Mouse (Mus musculus) gastrocnemius, adult 2 months (tissue): ENCODE measurements at regions not wholly inside any gene's neighbourhood (a gene's known extent, or its start where the extent isn't known, plus 50 kb on each side); places are given as distances from the start of the nearest gene placed in this dataset.

Experiments used
- DNase-seq: peaks from one replicate; pipeline ENCODE4 v3.0.0; 2022
- H3K27ac ChIP-seq: fragments of 200-600 bp; 2 replicates; pipeline ENCODE4 v1.8.1; 2022; ENCODE audit warnings: mild to moderate bottlenecking
- H3K4me3 ChIP-seq: fragments of 200-600 bp; 2 replicates; pipeline ENCODE4 v1.8.1; 2022; ENCODE audit warnings: mild to moderate bottlenecking, moderate library complexity
- CTCF ChIP-seq: fragments of 200-600 bp; IDR thresholded peaks from 2 replicates; pipeline ENCODE4 v1.8.1; 2022; ENCODE audit warnings: antibody characterized with exemption, mild to moderate bottlenecking, moderate library complexity
- intact Hi-C: fragments of 180-260 bp; cut with DNase I; formaldehyde crosslinking; loops from one replicate; pipeline ENCODE4 v1.15.1; 2025

GRCm38 (mm10) chr1:125488915-125489730 lies 53.6 kb upstream of the Actr3 start:
- DNase-seq, result no peak
- no peak for TF ChIP-seq CTCF
- Histone ChIP-seq H3K27ac (no peak overlapping the region), H3K4me3 (no peak overlapping the region)
- intact Hi-C loops, result no loop called here

- TF ChIP-seq CTCF, result no peak
- Histone ChIP-seq H3K27ac (no peak overlapping the region), H3K4me3 (no peak overlapping the region)
- intact Hi-C loops, result no loop called here
- no peak for DNase-seq
Measured at GRCm38 (mm10) chr1:125491014-125491413, 55.5 kb upstream of the Actr3 start.

GRCm38 (mm10) chr1:125494598-125494997 lies 59.1 kb upstream of the Actr3 start:
- TF ChIP-seq CTCF, result no peak
- intact Hi-C loops, result no loop called here
- H3K4me3 ChIP-seq, result no peak overlapping the region
- H3K27ac ChIP-seq, result no peak overlapping the region
- DNase-seq, result no peak

GRCm38 (mm10) chr1:125495320-125496083 lies 60.0 kb upstream of the Actr3 start:
- Histone ChIP-seq H3K27ac (no peak overlapping the region), H3K4me3 (no peak overlapping the region)
- TF ChIP-seq CTCF, result no peak
- no peak for DNase-seq
- intact Hi-C loops, result no loop called here

- TF ChIP-seq CTCF, result no peak
- intact Hi-C loops, result no loop called here
- Histone ChIP-seq H3K4me3 (no peak overlapping the region), H3K27ac (no peak overlapping the region)
- no peak for DNase-seq
Measured at GRCm38 (mm10) chr1:125497006-125497405, 61.5 kb upstream of the Actr3 start.

- no peak for TF ChIP-seq CTCF
- intact Hi-C loops, result no loop called here
- Histone ChIP-seq H3K27ac (no peak overlapping the region), H3K4me3 (no peak overlapping the region)
- DNase-seq, result no peak
Measured at GRCm38 (mm10) chr1:125501964-125502517, 58.4 kb upstream of the Slc35f5 start.

- H3K27ac ChIP-seq, result no peak overlapping the region
- no peak for TF ChIP-seq CTCF
- DNase-seq, result no peak
- intact Hi-C loops, result no loop called here
- H3K4me3 ChIP-seq, result no peak overlapping the region
Measured at GRCm38 (mm10) chr1:125503878-125504277, 56.5 kb upstream of the Slc35f5 start.

GRCm38 (mm10) chr1:125507786-125508514 lies 52.4 kb upstream of the Slc35f5 start:
- peak; percentile 23 for DNase-seq
- intact Hi-C loops, result no loop called here
- peak overlapping the region; percentile 46; the same call in 1 of the 2 replicates for H3K27ac ChIP-seq

GRCm38 (mm10) chr1:125508594-125509257 lies 51.7 kb upstream of the Slc35f5 start:
- peak overlapping the region; percentile 51 for H3K27ac ChIP-seq
- intact Hi-C loops, result no loop called here
- no peak overlapping the region for H3K4me3 ChIP-seq
- peak; percentile 56 for DNase-seq
- TF ChIP-seq CTCF, result no peak; the same call in 1 of the 2 replicates

More at GRCm38 (mm10) chr1:125507786-125508514, 52.4 kb upstream of the Slc35f5 start:
- H3K4me3 ChIP-seq, result no peak overlapping the region
- no peak for TF ChIP-seq CTCF
